Mouse (Mus musculus): ENCODE measurements around the gene Bicdl2.

The Bicdl2 gene

GRCm38 (mm10) chr17:23661526-23661925 is 1.2 kb downstream of the Bicdl2 start:
- no peaks in the 10 kb centered on the region for H3K36me3 ChIP-seq (ENCODE audit: control insufficient read depth, insufficient read depth, low read length, poor library complexity, severe bottlenecking)
- no peaks in the 10 kb centered on the region for H3K27me3 ChIP-seq (ENCODE audit: control insufficient read depth, insufficient read depth, low read length, poor library complexity, severe bottlenecking)
- DNase-seq (ENCODE audit: low read depth, low spot score): peak; percentile 51

DNA sequence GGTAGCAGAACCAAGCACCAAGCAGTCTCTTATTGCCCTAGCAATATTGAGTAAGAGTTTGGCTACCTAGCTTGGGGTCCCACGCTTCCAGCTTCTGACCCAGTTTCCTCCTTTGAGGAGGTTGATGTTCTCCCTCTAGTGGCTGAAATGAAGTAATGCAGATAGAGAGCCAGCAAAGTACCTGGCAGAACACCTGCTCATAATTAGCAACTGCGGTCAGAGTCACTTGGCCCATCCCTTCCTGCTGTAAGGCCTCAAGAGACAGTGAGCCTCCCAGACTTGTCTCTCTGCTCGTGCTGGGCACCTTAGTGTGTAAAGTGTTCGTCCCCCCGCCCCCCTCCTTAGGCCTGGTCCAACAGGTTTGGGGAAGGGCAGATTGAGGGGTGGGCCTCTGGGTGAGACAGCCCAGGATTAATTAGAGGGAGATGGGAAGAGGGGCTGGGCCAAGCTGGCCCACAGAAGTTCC is 4.3 kb downstream of the Bicdl2 start:
- peak; percentile 72 for DNase-seq (ENCODE audit: low read depth, low spot score)
- H3K36me3 ChIP-seq (ENCODE audit: control insufficient read depth, insufficient read depth, low read length, poor library complexity, severe bottlenecking): peaks cover 2% of the 10 kb centered on the region; the same call in 1 of the 2 replicates
- no peaks in the 10 kb centered on the region for H3K27me3 ChIP-seq (ENCODE audit: control insufficient read depth, insufficient read depth, low read length, poor library complexity, severe bottlenecking)

GRCm38 (mm10) chr17:23665511-23665910 is 5.2 kb downstream of the Bicdl2 start:
- DNase-seq (ENCODE audit: low read depth, low spot score): no peak
- Histone ChIP-seq H3K36me3 (ENCODE audit: control insufficient read depth, insufficient read depth, low read length, poor library complexity, severe bottlenecking) (peaks cover 2% of the 10 kb centered on the region; the same call in 1 of the 2 replicates), H3K27me3 (ENCODE audit: control insufficient read depth, insufficient read depth, low read length, poor library complexity, severe bottlenecking) (no peaks in the 10 kb centered on the region)

- Histone ChIP-seq H3K36me3 (ENCODE audit: control insufficient read depth, insufficient read depth, low read length, poor library complexity, severe bottlenecking) (peaks cover 2% of the 10 kb centered on the region; the same call in 1 of the 2 replicates), H3K27me3 (ENCODE audit: control insufficient read depth, insufficient read depth, low read length, poor library complexity, severe bottlenecking) (no peaks in the 10 kb centered on the region)
- no peak for DNase-seq (ENCODE audit: low read depth, low spot score)
These were observed 10.3 kb downstream of the Bicdl2 start for GRCm38 (mm10) chr17:23670516-23671074.

GRCm38 (mm10) chr17:23671519-23671918 is 11.2 kb downstream of the Bicdl2 start:
- Histone ChIP-seq H3K27me3 (ENCODE audit: control insufficient read depth, insufficient read depth, low read length, poor library complexity, severe bottlenecking) (no peaks in the 10 kb centered on the region), H3K36me3 (ENCODE audit: control insufficient read depth, insufficient read depth, low read length, poor library complexity, severe bottlenecking) (peaks cover 2% of the 10 kb centered on the region; the same call in 1 of the 2 replicates)
- DNase-seq (ENCODE audit: low read depth, low spot score): no peak

DNA sequence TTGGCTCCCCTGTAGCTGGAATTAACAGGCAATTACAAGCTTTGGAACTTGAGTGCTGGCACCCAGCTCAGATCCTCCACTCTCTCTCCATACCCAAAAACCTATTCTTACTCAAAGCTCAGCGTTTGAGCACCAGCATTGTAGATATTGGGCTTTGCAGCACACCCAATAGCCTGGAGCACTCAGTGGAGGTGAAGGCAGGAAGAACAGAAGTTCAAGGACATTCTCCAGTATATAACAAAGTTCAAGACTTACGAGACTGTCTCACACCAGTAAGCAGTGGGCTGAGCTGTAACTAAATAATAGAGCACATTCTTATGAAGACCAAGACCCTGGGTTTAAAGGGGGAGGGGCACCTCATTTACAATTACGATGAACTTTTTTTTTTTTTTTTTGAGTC is 12.5 kb downstream of the Bicdl2 start:
- peaks cover 1% of the 10 kb centered on the region; the same call in 1 of the 2 replicates for H3K36me3 ChIP-seq (ENCODE audit: control insufficient read depth, insufficient read depth, low read length, poor library complexity, severe bottlenecking)

DNA sequence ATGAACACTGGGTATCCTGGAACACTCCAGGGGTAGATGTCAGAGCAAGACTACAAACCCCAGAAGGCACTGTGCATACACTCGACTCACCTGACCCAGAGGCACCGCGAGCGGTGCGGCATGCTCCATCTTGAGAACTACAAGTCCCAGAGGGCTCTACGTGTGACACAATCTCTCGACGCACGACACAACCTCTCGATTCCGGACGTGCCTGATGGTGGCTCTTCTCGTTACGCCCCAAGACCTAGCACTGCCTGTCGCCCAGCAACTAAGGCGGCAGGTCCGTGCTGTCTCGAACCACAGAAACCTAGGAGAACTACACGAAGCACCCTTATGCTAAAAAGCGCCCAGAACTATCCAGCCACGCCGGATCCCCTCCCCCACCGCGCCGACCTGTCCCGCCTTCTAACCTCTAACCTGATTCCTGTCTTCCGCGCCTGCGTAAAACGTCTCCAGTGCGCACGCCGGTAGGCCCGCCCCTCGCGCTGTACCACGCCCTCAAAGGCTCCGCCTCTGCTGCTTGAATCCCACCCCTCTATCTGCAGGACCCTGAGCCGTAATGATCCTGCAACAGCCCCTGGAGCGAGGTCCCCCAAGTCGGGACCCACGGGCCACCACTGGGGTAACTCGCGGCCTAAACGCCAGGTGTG is 13.2 kb downstream of the Bicdl2 start, which contains the start of the genes Hcfc1r1 and Thoc6:
Hcfc1r1 (plus strand) TSS at position 173 of the 650 bp plus-strand sequence.
Thoc6 (minus strand) TSS at position 459 of the 650 bp plus-strand sequence.
- no peaks in the 10 kb centered on the region for H3K27me3 ChIP-seq (ENCODE audit: control insufficient read depth, insufficient read depth, low read length, poor library complexity, severe bottlenecking)
- DNase-seq (ENCODE audit: low read depth, low spot score): peak; percentile 97
- H3K36me3 ChIP-seq (ENCODE audit: control insufficient read depth, insufficient read depth, low read length, poor library complexity, severe bottlenecking): no peaks in the 10 kb centered on the region

More for the DNA sequence above, 12.5 kb downstream of the Bicdl2 start:
- no peaks in the 10 kb centered on the region for H3K27me3 ChIP-seq (ENCODE audit: control insufficient read depth, insufficient read depth, low read length, poor library complexity, severe bottlenecking)
- DNase-seq (ENCODE audit: low read depth, low spot score): no peak

GRCm38 (mm10) chr17:23674271-23674952 is 14.1 kb downstream of the Bicdl2 start:
- H3K27me3 ChIP-seq (ENCODE audit: control insufficient read depth, insufficient read depth, low read length, poor library complexity, severe bottlenecking): no peaks in the 10 kb centered on the region
- DNase-seq (ENCODE audit: low read depth, low spot score): no peak
- no peaks in the 10 kb centered on the region for H3K36me3 ChIP-seq (ENCODE audit: control insufficient read depth, insufficient read depth, low read length, poor library complexity, severe bottlenecking)

- no peak for DNase-seq (ENCODE audit: low read depth, low spot score)
- H3K27me3 ChIP-seq (ENCODE audit: control insufficient read depth, insufficient read depth, low read length, poor library complexity, severe bottlenecking): no peaks in the 10 kb centered on the region
- no peaks in the 10 kb centered on the region for H3K36me3 ChIP-seq (ENCODE audit: control insufficient read depth, insufficient read depth, low read length, poor library complexity, severe bottlenecking)
These were observed 14.8 kb downstream of the Bicdl2 start for GRCm38 (mm10) chr17:23675127-23675526.

GRCm38 (mm10) chr17:23675564-23676281 is 15.4 kb downstream of the Bicdl2 start:
- peak; percentile 57 for DNase-seq (ENCODE audit: low read depth, low spot score)
- no peaks in the 10 kb centered on the region for H3K36me3 ChIP-seq (ENCODE audit: control insufficient read depth, insufficient read depth, low read length, poor library complexity, severe bottlenecking)
- H3K27me3 ChIP-seq (ENCODE audit: control insufficient read depth, insufficient read depth, low read length, poor library complexity, severe bottlenecking): 0 out of 2 replicates have a peak, but pooled peaks cover 3% of the 10 kb centered on the region

- no peaks in the 10 kb centered on the region for H3K36me3 ChIP-seq (ENCODE audit: control insufficient read depth, insufficient read depth, low read length, poor library complexity, severe bottlenecking)
- H3K27me3 ChIP-seq (ENCODE audit: control insufficient read depth, insufficient read depth, low read length, poor library complexity, severe bottlenecking): 0 out of 2 replicates have a peak, but pooled peaks cover 3% of the 10 kb centered on the region
- DNase-seq (ENCODE audit: low read depth, low spot score): peak; percentile 42
These were observed 16.2 kb downstream of the Bicdl2 start for GRCm38 (mm10) chr17:23676473-23677031.

DNA sequence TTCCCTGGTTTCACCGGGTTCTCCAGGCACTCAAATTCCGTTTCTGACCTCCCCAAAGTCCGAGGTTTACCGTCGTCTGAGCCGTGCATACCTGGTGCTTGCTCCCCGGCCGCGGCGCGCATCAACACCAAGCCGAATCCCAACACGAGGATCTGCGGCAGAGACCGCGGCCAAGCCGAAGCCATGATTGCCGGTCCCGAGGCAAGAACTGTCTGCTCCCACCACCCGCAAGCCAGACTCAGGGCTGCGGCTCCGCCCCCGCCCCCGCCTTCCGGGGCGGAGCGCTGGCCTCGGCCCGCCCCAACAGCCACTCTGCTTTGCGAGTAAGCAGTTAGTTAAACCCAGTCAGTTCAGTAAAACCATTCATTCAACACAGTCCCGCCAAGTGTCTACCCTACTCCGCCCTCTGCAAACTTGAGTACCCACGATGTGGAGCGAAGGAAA is 17.0 kb downstream of the Bicdl2 start, which contains the start of gene Tnfrsf12a:
Tnfrsf12a (minus strand) TSS at position 233 of the 444 bp plus-strand sequence.
- Histone ChIP-seq H3K36me3 (ENCODE audit: control insufficient read depth, insufficient read depth, low read length, poor library complexity, severe bottlenecking) (no peaks in the 10 kb centered on the region), H3K27me3 (ENCODE audit: control insufficient read depth, insufficient read depth, low read length, poor library complexity, severe bottlenecking) (0 out of 2 replicates have a peak, but pooled peaks cover 3% of the 10 kb centered on the region)
- peak; percentile 90 for DNase-seq (ENCODE audit: low read depth, low spot score)

DNA sequence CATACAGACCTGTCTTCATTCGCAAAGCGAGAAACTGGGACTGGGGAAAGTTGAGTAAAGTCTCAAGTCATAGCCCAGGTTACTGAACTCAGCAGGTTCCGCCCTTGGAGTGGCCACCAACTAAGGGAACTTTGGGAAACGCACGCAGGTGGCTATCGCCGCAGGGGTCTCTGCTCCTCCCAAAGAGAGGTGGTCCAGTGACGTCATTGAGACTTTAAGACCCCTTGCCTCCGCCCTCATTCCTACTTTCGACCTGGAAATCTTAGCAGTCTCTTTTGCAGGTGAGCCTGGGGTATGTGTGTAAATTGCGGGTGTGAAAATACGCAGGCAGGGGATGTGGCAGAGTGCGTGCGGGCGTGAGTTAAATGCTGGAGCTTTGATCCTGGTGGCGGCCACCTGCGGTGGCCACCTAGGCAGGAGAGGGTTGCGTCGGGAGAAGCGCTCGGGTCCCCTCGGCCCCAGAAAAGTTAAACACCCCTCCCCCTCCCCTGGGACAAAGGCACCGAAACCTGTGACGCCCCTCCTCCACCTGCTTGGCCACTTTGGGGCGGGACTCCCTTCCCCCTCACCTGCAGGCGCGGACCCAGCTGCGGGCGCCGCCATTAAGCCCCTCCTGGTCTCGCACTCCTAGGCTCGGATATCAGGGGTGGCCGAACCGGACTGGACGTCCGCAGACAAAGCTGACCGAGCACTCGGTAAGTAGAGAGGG is 19.0 kb downstream of the Bicdl2 start, which contains the start of gene Cldn6:
Cldn6 (plus strand) TSS at position 123 of the 709 bp plus-strand sequence.
- H3K36me3 ChIP-seq (ENCODE audit: control insufficient read depth, insufficient read depth, low read length, poor library complexity, severe bottlenecking): no peaks in the 10 kb centered on the region
- H3K27me3 ChIP-seq (ENCODE audit: control insufficient read depth, insufficient read depth, low read length, poor library complexity, severe bottlenecking): peaks cover 5% of the 10 kb centered on the region; the same call in 1 of the 2 replicates
- DNase-seq (ENCODE audit: low read depth, low spot score): no peak

Measured in splenic B cell, adult 2 months (primary cell).